Mouse (Mus musculus): ENCODE measurements around the gene Tmem119. TPM values are rescaled to one million over a fixed set of nuclear protein-coding genes. Genes with fewer than 3 reads are reported as not detected.
"Not testable (repeated sequence)": the region's sequence is repeated elsewhere in the genome, so short reads cannot be mapped to it uniquely, and the experiment has no call there.

Tmem119 gene
- polyA plus RNA-seq, 1 experiment from 2014 or later, result 5.7 TPM

DNA sequence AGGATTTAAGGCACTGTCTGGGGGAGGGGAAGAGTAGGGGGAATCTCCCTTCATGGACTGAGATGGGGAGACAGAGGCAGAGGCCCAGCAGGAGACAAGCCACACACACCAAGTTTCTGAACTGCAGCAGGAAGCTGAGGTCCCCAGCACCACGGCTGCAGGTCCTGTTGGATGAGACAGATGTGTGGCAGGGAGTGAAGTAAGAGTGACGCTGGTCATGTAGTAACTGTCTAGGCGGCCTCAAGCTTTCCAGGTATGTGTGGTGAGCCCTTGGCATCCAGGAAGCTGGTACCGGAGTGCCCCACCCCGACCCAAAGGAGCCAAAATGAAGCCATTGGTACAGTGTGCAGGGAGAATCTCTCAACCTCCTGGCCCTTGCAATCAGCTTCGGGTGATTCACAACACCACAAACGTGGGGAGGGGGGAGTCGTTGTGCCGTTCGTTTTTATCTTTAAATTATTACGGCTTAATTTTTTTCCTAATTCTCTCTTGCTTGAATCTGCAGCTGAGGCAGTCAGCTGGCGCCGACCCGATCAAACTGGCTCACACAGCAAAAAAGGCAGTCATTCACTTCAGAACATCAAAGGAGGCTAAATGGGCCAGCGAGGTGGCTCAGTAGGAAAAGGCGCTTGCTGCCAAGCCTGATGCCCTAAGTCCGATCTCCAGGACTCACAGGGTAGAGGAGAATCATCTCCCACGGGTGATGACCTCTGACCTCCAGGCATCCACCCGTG is 3.0 kb downstream of the Tmem119 start:
- H3K27ac ChIP-seq, result no peak overlapping the region
- no peaks in the 10 kb centered on the region for H3K9me3 ChIP-seq
- peaks cover 6% of the 10 kb centered on the region; the same call in 1 of the 2 replicates for H3K4me1 ChIP-seq
- no peak overlapping the region for H3K4me3 ChIP-seq
- H3K27me3 ChIP-seq (replicated peaks), result peaks cover 4% of the 10 kb centered on the region; the same call in 1 of the 2 replicates
- WGBS, result 12% methylated on average over 19 of the region's 19 CpGs
- no peak overlapping the region for H3K9ac ChIP-seq
- H3K36me3 ChIP-seq (replicated peaks), result no peaks in the 10 kb centered on the region
- H3K4me2 ChIP-seq, result no peak overlapping the region
- no peak for ATAC-seq (replicated peaks)

DNA sequence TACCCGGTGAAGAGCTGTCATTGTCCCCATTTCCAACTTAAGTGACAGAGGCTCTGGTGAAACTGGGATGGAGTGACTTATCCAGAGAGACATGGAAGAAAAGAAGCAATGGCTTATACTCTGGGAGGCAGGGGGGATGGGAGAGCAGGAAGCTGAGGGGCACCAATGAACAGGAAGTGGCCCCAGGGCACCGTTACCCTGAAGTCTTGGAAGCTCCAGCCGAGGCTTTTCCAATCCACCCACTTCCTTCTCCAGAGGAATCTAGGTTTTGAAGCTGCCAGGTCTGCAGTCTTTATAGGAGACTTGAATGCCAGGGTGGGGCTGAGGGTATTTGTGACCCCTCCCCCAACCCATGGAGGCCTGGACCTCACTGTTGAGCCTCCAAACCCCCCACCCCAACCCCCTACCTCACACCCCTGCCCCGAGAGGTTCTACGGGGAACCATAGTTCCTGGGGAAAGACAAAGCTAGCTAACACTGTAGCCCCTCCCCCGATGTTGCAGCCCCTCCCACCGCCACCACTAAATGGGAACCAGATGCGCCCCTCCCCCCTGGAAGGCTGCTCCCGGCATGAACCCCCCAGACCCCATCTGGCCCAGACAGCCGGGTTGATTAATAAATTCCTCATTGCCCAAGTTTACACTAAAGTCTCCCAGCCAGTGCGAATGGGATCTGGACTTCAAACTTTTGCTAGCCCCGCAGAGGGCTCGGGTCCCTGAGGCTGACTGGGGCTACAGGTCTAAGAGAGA is 3.7 kb downstream of the Tmem119 start:
- H3K36me3 ChIP-seq (replicated peaks), result no peaks in the 10 kb centered on the region
- H3K4me2 ChIP-seq, result no peak overlapping the region
- H3K9ac ChIP-seq, result no peak overlapping the region
- ATAC-seq (replicated peaks), result no peak
- peaks cover 6% of the 10 kb centered on the region; the same call in 1 of the 2 replicates for H3K4me1 ChIP-seq
- H3K27me3 ChIP-seq (replicated peaks), result peaks cover 4% of the 10 kb centered on the region; the same call in 1 of the 2 replicates
- H3K4me3 ChIP-seq, result no peak overlapping the region
- WGBS, result 10% methylated on average over 13 of the region's 13 CpGs
- no peak overlapping the region for H3K27ac ChIP-seq
- H3K9me3 ChIP-seq, result no peaks in the 10 kb centered on the region

DNA sequence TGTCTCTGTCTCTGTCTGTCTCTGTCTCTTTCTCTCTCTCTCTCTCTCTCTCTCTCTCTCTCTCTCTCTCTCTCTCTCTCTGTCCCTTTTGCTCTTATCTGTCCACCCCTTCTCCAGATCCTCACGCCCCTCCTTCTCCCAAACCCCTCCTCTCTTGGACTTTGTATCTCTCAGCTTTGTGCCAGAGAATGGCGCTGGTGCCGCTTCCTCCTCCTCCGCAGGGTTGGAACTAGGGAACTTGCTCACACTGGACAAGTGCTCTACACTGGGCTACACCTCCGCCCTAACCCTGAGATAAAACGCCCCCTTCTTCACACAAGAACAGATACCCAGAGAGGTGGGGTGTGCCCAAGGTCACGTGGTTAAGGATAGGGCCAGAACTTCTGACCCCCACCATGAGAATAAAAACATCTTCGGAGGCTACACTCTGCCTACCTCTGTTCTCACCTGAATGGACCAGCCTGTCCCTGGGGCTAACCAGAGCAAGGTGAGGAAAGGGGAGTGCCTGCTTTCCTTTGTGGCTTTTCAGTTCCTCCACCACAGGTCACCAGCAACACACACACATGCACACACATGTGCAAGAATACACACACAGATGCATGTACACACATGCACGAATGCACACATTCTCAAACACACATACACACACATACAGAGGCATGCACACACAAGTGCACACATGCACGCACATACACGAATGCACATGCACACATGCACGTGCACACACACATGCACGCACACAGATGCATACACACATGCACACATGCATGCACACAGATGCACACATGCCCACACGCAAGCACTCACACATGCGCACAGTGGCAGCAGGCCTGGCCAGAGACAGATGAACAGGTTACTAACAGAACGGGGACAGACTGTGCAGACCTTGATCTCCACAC is 8.9 kb downstream of the Tmem119 start:
- no peaks in the 10 kb centered on the region for H3K4me1 ChIP-seq
- 86% methylated on average over 16 of the region's 16 CpGs for WGBS
- no peak for ATAC-seq (replicated peaks)

DNA sequence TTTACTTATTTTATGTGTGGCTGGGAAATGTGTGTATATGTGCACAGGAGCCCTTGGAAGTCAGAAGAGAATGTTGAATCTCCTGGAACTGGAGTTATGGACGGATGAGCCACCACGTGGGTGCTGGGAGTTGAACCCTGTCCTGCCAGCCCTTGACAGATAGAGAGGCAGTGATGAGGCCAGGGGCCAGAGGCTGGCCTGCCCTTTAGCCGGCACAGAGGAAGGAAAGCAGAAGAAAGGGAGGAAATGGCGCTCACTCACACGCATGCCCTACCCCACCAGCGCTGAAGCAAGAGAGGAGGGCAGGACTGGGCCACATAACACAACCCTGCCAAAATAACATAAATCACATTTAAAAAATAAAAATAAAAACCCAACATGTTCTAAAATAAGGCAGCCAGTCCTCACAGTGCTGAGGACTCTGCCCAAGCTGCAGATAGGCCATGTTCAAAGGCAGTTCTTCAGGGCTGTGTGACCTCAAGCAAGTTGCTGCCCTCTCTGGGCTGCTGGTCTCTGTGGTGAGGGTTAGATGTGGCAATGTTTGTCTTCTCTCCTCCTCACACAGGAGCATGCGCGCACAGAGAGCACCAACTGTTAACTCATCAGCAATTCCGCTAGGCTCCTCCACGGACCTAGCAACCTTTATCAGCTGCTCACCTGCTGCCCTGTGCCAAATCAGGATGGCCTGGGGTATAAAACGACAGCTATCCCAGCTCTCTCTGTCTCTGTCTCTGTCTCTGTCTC is 9.7 kb downstream of the Tmem119 start:
- Histone ChIP-seq H3K9me3 (no peaks in the 10 kb centered on the region), H3K4me3 (no peak overlapping the region), H3K36me3 (replicated peaks) (no peaks in the 10 kb centered on the region), H3K4me2 (no peak overlapping the region), H3K4me1 (no peaks in the 10 kb centered on the region), H3K27me3 (replicated peaks) (no peaks in the 10 kb centered on the region; the same call in 1 of the 2 replicates), H3K27ac (no peak overlapping the region), H3K9ac (no peak overlapping the region)
- 82% methylated on average over 11 of the region's 11 CpGs for WGBS
- no peak for ATAC-seq (replicated peaks)

More for the DNA sequence above, 8.9 kb downstream of the Tmem119 start:
- Histone ChIP-seq H3K9me3 (no peaks in the 10 kb centered on the region), H3K4me3 (no peak overlapping the region), H3K4me2 (no peak overlapping the region), H3K36me3 (replicated peaks) (no peaks in the 10 kb centered on the region), H3K9ac (no peak overlapping the region), H3K27me3 (replicated peaks) (peaks cover 4% of the 10 kb centered on the region; the same call in 1 of the 2 replicates), H3K27ac (no peak overlapping the region)

DNA sequence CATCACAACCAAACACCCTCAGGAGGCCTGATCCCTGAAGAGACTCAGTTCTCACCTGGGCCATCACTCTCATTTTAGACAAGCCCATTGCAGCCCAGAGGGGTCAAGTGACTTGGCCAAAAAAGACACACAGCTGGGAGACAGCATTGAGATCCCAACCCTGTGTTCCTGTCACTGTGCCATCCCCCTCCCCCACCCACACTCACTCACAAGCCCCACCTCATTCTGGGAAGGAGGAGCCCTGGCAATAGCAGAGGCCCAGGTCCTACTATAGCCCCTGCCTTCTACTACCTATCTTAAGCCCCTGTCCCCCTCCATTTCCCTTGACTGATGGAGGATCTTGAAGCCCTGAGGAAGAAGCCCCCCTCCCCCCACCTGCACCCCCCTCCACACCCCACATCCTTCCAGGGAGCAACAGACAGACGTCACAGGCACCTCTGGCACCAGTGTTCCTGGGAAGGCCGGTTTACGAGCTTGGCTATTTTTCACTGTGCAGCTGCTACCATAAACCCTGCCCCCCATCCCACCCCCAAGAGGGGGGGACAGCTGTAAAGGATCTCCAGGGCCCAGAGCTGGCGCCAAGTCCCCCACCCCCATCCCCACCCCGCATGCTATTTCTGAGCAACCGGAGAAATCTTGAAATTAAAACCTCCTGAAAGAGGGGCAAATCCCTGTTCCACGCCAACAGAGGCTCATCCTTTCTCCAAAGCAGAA is 11.1 kb downstream of the Tmem119 start:
- H3K9ac ChIP-seq, result no peak overlapping the region
- H3K9me3 ChIP-seq, result no peaks in the 10 kb centered on the region
- WGBS, result 68% methylated on average over 7 of the region's 7 CpGs
- H3K4me1 ChIP-seq, result no peaks in the 10 kb centered on the region
- peaks cover 7% of the 10 kb centered on the region for H3K27me3 ChIP-seq (replicated peaks)
- H3K4me3 ChIP-seq, result no peak overlapping the region
- no peak for ATAC-seq (replicated peaks)
- H3K36me3 ChIP-seq (replicated peaks), result no peaks in the 10 kb centered on the region
- H3K4me2 ChIP-seq, result no peak overlapping the region
- no peak overlapping the region for H3K27ac ChIP-seq

DNA sequence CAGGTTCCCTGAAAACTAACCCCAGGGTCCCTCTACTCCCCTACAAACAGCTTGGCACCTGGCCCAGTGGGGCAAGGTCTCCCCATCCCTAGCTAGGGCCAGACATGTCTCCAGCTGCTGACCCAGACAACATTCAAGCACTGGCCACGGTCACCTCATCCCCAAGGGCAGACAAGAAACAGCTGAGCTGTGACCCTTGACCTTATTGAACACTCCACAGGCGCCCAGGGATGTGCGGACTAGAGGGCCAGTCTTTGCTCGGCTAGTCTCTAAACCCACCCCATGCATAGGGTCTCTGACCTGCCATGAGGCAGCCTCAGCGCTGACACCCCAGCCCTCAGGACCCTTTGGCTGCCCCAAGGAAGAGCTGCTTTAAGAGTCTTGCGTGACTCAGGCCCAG is 11.7 kb downstream of the Tmem119 start:
- H3K4me3 ChIP-seq, result no peak overlapping the region
- H3K27me3 ChIP-seq (replicated peaks), result peaks cover 12% of the 10 kb centered on the region
- H3K4me2 ChIP-seq, result no peak overlapping the region
- no peak for ATAC-seq (replicated peaks)
- H3K4me1 ChIP-seq, result no peaks in the 10 kb centered on the region
- no peak overlapping the region for H3K27ac ChIP-seq
- 54% methylated on average over 6 of the region's 6 CpGs for WGBS
- no peak overlapping the region for H3K9ac ChIP-seq
- no peaks in the 10 kb centered on the region for H3K9me3 ChIP-seq
- no peaks in the 10 kb centered on the region for H3K36me3 ChIP-seq (replicated peaks)

DNA sequence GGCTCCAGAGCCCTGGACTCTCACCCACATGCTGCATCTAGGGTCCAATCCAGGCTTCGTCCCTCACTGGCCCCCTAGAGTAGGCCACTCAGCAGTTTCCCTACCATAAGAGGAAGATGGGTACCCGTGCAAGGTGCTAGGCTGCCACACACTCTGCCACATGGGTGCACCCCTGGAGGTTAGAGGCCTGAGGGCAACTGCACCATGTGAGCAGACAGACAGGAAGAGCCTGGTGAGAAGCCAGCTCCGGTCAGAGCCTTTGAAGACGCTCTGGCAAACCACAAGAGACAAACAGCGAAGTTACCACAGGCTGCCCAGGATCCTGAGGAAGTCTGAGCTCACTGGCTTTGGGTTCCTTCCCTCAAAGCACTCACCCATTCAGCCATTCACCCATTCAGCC is 13.3 kb downstream of the Tmem119 start:
- Histone ChIP-seq H3K9ac (no peak overlapping the region), H3K27ac (no peak overlapping the region), H3K9me3 (no peaks in the 10 kb centered on the region), H3K4me3 (no peak overlapping the region), H3K4me2 (no peak overlapping the region), H3K27me3 (replicated peaks) (peaks cover 14% of the 10 kb centered on the region), H3K36me3 (replicated peaks) (no peaks in the 10 kb centered on the region), H3K4me1 (no peaks in the 10 kb centered on the region)
- no peak for ATAC-seq (replicated peaks)
- WGBS, result 80% methylated on average over 5 of the region's 5 CpGs

DNA sequence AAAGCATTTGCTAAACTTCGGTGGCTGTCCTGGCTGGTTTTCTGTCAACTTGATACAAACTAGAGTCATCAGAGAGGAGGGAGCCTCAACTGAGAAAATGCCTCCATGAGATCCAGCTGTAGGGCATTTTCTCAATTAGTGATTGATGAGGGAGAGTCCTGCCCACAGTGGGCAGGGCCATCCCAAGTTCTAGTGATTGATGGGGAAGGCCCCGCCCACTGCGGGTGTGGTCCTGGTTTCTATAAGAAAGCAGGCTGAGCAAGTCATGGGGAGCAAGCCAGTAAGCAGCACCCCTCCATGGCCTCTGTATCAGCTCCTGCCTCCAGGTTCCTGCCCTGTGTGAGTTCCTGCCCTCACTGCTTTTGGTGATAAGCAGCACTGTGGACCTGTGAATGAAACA is 16.2 kb downstream of the Tmem119 start:
- H3K4me1 ChIP-seq; H3K9me3 ChIP-seq; H3K27ac ChIP-seq; H3K36me3 ChIP-seq (replicated peaks); ATAC-seq (replicated peaks); H3K9ac ChIP-seq; H3K4me3 ChIP-seq; H3K4me2 ChIP-seq: not testable (repeated sequence)
- peaks cover 14% of the 10 kb centered on the region for H3K27me3 ChIP-seq (replicated peaks)
- 37% methylated on average over 3 of the region's 3 CpGs for WGBS

DNA sequence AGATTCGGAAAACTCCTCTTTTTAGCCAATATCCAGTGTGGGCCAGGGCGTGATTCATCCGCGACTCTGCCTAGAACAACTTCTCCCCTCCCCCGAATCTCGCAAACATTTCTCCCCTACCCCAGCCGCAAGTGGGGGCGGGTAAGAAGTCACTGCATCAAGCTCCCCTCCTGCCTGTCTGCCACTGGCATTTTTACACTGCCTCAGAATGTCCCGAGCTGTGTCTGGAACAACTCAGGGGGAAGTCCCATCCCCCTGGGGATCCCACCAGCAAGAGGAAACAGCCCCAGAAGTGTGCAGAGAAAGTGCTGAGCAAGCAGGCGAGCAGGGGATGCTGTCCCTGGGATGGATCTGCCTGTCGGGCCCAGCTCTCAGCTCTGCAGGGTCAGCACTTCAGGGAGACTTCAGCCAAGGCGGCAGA is 16.7 kb downstream of the Tmem119 start:
- Histone ChIP-seq H3K27ac (no peak overlapping the region), H3K36me3 (replicated peaks) (no peaks in the 10 kb centered on the region), H3K9me3 (no peaks in the 10 kb centered on the region), H3K9ac (no peak overlapping the region), H3K4me2 (no peak overlapping the region), H3K4me3 (no peak overlapping the region), H3K27me3 (replicated peaks) (peaks cover 14% of the 10 kb centered on the region), H3K4me1 (no peaks in the 10 kb centered on the region)
- ATAC-seq (replicated peaks), result no peak
- 21% methylated on average over 12 of the region's 12 CpGs for WGBS

DNA sequence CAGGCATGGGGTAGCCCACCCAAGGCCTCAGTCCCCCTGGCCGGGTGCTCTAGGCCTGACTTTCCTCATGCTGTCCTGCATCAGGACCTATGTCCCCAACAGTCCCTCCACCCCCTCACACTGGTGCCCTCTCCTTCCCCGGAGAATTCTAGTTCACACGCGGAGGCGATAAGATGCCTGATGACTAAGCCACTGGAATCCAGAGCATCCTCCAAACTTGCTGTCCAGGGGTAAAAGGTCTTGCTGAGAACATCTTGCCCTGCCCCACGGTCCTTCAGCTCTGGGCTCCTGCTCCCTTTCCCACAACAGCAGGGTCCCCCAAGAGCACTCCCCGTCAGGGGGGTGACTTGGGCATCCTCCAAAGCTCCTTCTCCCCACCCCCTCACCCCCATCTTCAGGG is 17.7 kb downstream of the Tmem119 start:
- H3K9ac ChIP-seq, result no peak overlapping the region
- no peaks in the 10 kb centered on the region for H3K36me3 ChIP-seq (replicated peaks)
- H3K4me2 ChIP-seq, result no peak overlapping the region
- WGBS, result 87% methylated on average over 7 of the region's 7 CpGs
- no peak overlapping the region for H3K4me3 ChIP-seq
- no peak for ATAC-seq (replicated peaks)
- H3K27ac ChIP-seq, result no peak overlapping the region
- no peaks in the 10 kb centered on the region for H3K9me3 ChIP-seq
- no peaks in the 10 kb centered on the region for H3K4me1 ChIP-seq
- H3K27me3 ChIP-seq (replicated peaks), result peaks cover 14% of the 10 kb centered on the region

DNA sequence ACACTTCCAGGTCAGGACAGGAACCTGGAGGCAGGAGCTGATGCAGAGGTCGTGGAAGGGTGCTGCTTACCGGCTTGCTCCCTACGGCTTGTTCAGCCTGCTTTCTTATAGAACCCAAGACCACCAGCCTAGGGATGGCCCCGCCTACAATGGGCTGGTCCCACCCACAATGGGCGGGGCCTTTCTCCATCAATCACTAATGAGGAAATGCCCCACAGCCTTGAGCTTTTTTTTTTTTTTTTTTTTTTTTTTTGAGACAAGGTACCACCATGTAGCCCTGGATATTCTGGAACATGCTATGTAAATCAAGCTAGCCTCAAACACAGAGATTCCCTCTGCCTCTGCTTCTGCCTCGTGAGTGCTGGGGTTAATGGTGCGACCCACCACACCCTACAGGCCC is 18.4 kb downstream of the Tmem119 start:
- H3K9ac ChIP-seq, result no peak overlapping the region
- no peak overlapping the region for H3K4me2 ChIP-seq
- peaks cover 14% of the 10 kb centered on the region for H3K27me3 ChIP-seq (replicated peaks)
- 78% methylated on average over 7 of the region's 7 CpGs for WGBS
- H3K36me3 ChIP-seq (replicated peaks), result peaks cover 3% of the 10 kb centered on the region; the same call in 1 of the 2 replicates
- H3K4me3 ChIP-seq, result no peak overlapping the region
- H3K27ac ChIP-seq, result no peak overlapping the region
- no peak for ATAC-seq (replicated peaks)
- H3K9me3 ChIP-seq, result no peaks in the 10 kb centered on the region
- no peaks in the 10 kb centered on the region for H3K4me1 ChIP-seq

Data from midbrain, embryonic 15.5 days (tissue).